Mouse (Mus musculus) brown adipose tissue, adult 24 weeks (tissue): ENCODE results near the gene Gzmd. TPM values are rescaled to one million over a fixed set of nuclear protein-coding genes. Genes with fewer than 3 reads are reported as not detected.
"Not testable (repeated sequence)": the region's sequence is repeated elsewhere in the genome, so short reads cannot be mapped to it uniquely, and the experiment has no call there.

Source experiments
- H3K27ac ChIP-seq: fragments of 200-500 bp; replicated peaks from 2 replicates; pipeline ENCODE4 v1.5.1; 2012; ENCODE audit warnings: low read depth, mild to moderate bottlenecking, low read length
- H3K4me1 ChIP-seq: fragments of 200-500 bp; 2 replicates; pipeline ENCODE4 v1.6.1; 2012; ENCODE audit warnings: low read length, mixed read lengths; ENCODE audit not compliant: control insufficient read depth, insufficient read depth, insufficient read length
- H3K4me3 ChIP-seq: fragments of 200-500 bp; 2 replicates; pipeline ENCODE4 v1.5.1; 2012; ENCODE audit warnings: low read depth, mild to moderate bottlenecking, low read length, moderate library complexity; ENCODE audit not compliant: insufficient read depth
- polyA plus RNA-seq: library from polyadenylated mRNA; stranded (reverse); fragments of >200 nt; gene quantifications from 2 replicates; pipeline ENCODE4 v1.2.4, GENCODE M21; 2012; ENCODE audit not compliant: missing spikeins, insufficient read depth, insufficient read length

Gzmd gene
- not detected in 2 replicates for polyA plus RNA-seq

DNA sequence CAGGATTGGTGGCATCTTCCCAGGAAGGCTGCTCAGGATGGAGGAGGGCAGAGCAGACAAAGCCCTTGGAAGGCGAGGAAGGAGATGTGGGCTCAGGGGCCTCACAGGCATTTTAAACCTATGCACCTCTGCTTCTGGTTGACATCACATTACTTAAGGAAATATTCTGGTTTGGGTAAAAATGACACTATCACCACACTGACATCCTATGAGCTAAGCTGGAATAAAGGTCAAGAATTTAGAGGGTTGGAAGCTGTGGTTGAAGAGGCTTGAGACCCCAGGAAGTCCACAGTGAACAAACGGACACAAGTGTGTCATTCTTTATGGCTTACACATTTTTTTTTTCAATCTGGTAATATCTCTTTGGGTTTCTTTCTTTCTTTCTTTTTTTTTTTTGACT is at the start of gene Gzmd:
Gene Gzmd (minus strand): TSS at position 101 of the 400 bp plus-strand sequence.
- not testable (repeated sequence) for H3K4me3 ChIP-seq, H3K27ac ChIP-seq, H3K4me1 ChIP-seq

GRCm38 (mm10) chr14:56177651-56178050 is 45.2 kb upstream of the Gzmd start:
- not testable (repeated sequence) for H3K27ac ChIP-seq, H3K4me1 ChIP-seq, H3K4me3 ChIP-seq

DNA sequence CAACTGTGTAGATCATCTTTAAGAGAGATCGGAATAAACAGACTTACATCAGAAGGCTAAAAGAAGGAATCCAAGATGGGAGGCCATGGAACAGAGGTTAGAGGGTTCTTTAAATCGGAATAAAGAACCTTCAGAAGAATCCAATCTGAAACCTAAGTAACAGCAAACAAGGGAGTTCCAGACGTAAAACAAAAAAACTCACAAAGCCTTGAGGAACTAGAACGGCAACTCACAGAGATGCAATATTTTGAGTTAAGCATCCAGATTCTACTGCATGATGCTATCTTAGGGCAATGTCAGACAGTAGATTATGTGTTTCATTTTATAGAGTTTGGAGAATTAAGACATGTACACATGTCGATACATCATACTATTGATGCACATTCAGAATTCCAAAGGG is 42.1 kb upstream of the Gzmd start, which contains the start of gene Gzmn:
Gene Gzmn (minus strand): TSS at position 101 of the 400 bp plus-strand sequence.
- H3K27ac ChIP-seq = no peak within 1 kb of the TSS
- H3K4me1 ChIP-seq = no peaks in the 10 kb centered on the region
- no peak within 1 kb of the TSS for H3K4me3 ChIP-seq

- Histone ChIP-seq H3K27ac (no peak overlapping the region), H3K4me3 (no peak overlapping the region), H3K4me1 (no peaks in the 10 kb centered on the region)
These were observed 41.0 kb upstream of the Gzmd start for GRCm38 (mm10) chr14:56173396-56173795.

DNA sequence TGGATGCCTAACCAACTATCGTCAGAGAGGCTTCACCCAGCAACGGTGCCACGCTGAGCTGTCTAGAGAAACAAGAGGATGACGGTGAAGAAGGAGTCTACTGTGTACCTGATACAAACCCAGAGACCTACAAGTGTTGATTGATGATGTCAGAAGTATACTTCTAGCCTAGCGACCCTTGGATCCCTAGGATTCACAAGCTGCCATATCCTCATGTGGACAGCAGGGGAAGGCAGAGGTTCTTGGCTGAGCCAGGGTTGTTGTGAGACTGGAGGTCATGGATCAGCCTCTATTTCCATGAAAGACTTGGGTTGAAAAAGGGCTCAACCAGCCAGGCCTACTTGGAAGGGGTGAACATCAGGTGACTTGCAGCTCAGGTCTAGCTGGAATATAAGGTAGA is 40.3 kb upstream of the Gzmd start:
- H3K4me3 ChIP-seq = no peak overlapping the region
- H3K27ac ChIP-seq = no peak overlapping the region
- H3K4me1 ChIP-seq = no peaks in the 10 kb centered on the region

- Histone ChIP-seq H3K4me1 (no peaks in the 10 kb centered on the region), H3K27ac (no peak overlapping the region), H3K4me3 (no peak overlapping the region)
These were observed 35.6 kb upstream of the Gzmd start for GRCm38 (mm10) chr14:56168009-56168408.

GRCm38 (mm10) chr14:56162109-56162508 is 29.7 kb upstream of the Gzmd start:
- Histone ChIP-seq H3K4me3 (no peak overlapping the region), H3K4me1 (no peaks in the 10 kb centered on the region), H3K27ac (no peak overlapping the region)

DNA sequence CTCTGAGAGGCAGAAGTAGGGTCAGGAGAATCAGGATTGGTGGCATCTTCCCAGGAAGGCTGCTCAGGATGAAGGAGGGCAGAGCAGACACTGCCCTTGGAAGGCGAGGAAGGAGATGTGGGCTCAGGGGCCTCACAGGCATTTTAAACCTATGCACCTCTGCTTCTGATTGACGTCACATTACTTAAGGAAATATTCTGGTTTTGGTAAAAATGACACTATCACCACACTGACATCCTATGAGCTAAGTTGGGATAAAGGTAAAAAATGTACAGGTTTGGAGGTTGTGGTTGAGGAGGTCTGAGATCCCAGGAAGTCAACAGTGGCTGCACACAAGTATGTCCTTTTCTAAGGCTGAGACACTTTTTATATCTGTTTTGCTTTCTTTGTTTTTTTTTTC is 27.1 kb upstream of the Gzmd start, which contains the start of gene Gzmg:
Gene Gzmg (minus strand): TSS at position 101 of the 400 bp plus-strand sequence.
- H3K4me1 ChIP-seq, H3K4me3 ChIP-seq, H3K27ac ChIP-seq: not testable (repeated sequence)

DNA sequence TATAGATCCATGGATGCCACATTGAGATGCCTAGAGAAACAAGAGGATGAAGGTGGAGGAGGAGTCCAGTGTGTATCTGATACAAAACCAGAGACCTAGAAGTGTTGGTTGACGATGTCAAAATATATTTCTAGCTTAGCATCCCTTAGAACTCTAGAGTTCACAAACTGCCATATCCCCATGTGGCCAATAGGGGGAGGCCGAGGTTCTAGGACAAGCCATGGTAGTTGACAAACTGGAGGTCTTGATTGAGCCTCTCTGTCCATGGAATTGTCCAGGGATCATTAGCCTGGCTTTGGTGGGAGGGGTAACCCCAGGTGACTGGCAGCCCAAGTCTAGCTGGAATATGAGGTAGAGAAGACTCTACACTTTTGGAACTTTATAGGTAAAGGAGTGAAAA is 22.9 kb upstream of the Gzmd start:
- no peak overlapping the region for H3K4me3 ChIP-seq
- no peaks in the 10 kb centered on the region for H3K4me1 ChIP-seq
- H3K27ac ChIP-seq = no peak overlapping the region

- not testable (repeated sequence) for H3K4me3 ChIP-seq
These were observed 1.3 kb upstream of the Gzmd start for GRCm38 (mm10) chr14:56133675-56134074.

GRCm38 (mm10) chr14:56128341-56128740 is 4.1 kb downstream of the Gzmd start:
- Histone ChIP-seq H3K4me1 (no peaks in the 10 kb centered on the region), H3K4me3 (no peak overlapping the region), H3K27ac (no peak overlapping the region)

More at GRCm38 (mm10) chr14:56133675-56134074, 1.3 kb upstream of the Gzmd start:
- not testable (repeated sequence) for H3K4me1 ChIP-seq, H3K27ac ChIP-seq

DNA sequence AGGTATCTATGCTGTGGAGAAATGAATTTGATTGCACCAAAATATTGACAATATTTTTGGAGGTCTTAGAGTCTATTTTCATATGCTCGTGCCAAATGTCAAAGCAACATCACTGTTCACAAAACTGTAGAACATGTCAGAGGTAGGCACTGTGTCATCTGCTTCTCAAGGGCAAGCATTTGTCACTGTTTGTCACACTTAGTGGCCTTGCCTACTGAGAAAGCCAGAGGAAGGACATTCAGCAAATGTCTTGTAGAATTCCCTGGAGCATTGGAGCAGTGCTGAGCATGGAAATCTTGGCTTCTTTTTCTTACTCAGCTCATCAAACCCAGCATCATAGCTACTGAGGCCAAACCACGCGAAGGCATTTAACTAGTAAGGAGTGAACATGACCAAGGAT is 8.9 kb downstream of the Gzmd start:
- H3K4me3 ChIP-seq = no peak overlapping the region
- H3K4me1 ChIP-seq = no peaks in the 10 kb centered on the region
- H3K27ac ChIP-seq = no peak overlapping the region

DNA sequence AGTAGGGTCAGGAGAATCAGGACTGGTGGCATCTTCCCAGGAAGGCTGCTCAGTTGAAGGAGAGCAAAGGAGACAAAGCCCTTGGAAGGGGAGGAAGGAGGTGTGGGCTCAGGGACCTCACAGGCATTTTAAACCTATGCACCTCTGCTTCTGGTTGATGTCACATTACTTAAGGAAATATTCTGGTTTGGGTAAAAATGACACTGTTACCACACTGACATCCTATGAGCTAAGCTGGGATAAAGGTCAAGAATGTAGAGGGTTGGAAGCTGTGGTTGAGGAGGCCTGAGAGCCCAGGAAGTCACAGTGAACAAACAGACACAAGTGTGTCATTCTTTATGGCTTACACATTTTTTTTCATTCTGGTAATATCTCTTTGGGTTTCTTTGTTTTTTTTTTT is 11.9 kb downstream of the Gzmd start, which contains the start of gene Gzme:
Gene Gzme (minus strand): TSS at position 101 of the 400 bp plus-strand sequence.
- Histone ChIP-seq H3K4me3 (no peak within 1 kb of the TSS), H3K27ac (no peak within 1 kb of the TSS), H3K4me1 (no peaks in the 10 kb centered on the region)

DNA sequence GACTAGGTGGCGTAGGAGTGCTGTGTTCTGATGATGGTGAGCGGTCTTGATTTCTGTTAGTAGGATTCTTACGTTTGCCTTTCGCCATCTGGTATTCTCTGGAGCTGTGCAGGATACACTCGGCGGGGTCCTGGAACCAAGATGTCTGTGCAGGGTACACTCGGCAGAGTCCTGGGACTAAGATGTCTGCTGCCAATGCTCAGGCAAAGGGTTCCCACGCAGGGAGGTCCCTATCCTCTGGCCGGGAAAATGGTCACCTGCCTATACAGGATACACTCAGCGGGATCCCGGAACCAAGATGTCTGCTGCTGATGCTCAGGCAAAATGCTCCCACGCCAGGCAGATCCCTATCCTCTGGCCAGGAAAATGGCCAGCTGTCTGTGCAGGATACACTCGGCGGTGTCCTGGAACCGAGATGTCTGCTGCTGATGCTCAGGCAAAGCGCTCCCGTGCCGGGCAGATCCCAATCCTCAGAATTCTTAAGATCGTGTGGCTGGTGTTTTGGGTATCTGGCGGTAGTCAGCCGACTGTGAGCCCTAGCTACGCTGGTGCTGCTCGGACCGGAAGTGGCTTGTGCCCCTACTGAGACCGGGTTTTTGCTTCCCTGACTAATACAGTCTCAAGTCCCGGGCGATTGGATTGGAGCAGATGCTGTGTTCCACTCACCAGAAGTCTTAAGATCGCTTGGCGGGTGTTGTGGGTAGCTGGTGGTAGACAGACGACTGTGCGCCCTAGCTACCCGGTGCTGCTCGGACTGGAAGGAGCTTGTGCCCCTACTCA is 16.7 kb downstream of the Gzmd start:
- H3K27ac ChIP-seq, H3K4me3 ChIP-seq, H3K4me1 ChIP-seq: not testable (repeated sequence)

- no peaks in the 10 kb centered on the region for H3K4me1 ChIP-seq
- H3K4me3 ChIP-seq = no peak overlapping the region
- no peak overlapping the region for H3K27ac ChIP-seq
These were observed 26.8 kb downstream of the Gzmd start for GRCm38 (mm10) chr14:56105447-56106180.
